Comparison of ENCODE assay signal across 8 mouse cellular contexts in genomic region chr10:34127392-34128378, GRCm38 (mm10). TPM values are rescaled to one million over a fixed set of nuclear protein-coding genes. Genes with fewer than 3 reads are reported as not detected.
DNase-seq lines count a peak whose midpoint lies in the region; ATAC-seq and TF ChIP-seq lines count a peak whose summit lies in the region.

Calhm6 (minus strand) TSS chr10:34127984.

- no peaks in the 10 kb centered on the region for H3K36me3 ChIP-seq in erythroblast, embryonic 14.5 days (ENCODE audit: control insufficient read depth)
- no peaks in the 10 kb centered on the region for H3K36me3 ChIP-seq in embryonic facial prominence, embryonic 15.5 days
- no peaks in the 10 kb centered on the region for H3K36me3 ChIP-seq in heart, postnatal 0 days (replicated peaks; ENCODE audit: control insufficient read depth, insufficient read depth, low read length)
- H3K36me3 ChIP-seq in liver, embryonic 15.5 days (replicated peaks): no peaks in the 10 kb centered on the region
- no peaks in the 10 kb centered on the region for H3K36me3 ChIP-seq in stomach, embryonic 16.5 days (ENCODE audit: control insufficient read depth, insufficient read depth, low read length)

- no peaks in the 10 kb centered on the region for H3K4me1 ChIP-seq in erythroblast, embryonic 14.5 days (ENCODE audit: control insufficient read depth)
- H3K4me1 ChIP-seq in embryonic facial prominence, embryonic 15.5 days: peaks cover 9% of the 10 kb centered on the region; the same call in 1 of the 2 replicates
- 0 out of 2 replicates have a peak, but pooled peaks cover 7% of the 10 kb centered on the region for H3K4me1 ChIP-seq in heart, postnatal 0 days (ENCODE audit: control insufficient read depth, insufficient read depth)
- peaks cover 2% of the 10 kb centered on the region; the same call in 1 of the 2 replicates for H3K4me1 ChIP-seq in liver, embryonic 15.5 days (replicated peaks)
- no peaks in the 10 kb centered on the region for H3K4me1 ChIP-seq in stomach, embryonic 16.5 days (ENCODE audit: control insufficient read depth, insufficient read depth, low read length)

- 20% methylated on average over 39 of the region's 44 CpGs for WGBS in embryonic facial prominence, embryonic 15.5 days
- 15% methylated on average over 44 of the region's 44 CpGs for WGBS in heart, postnatal 0 days
- 18% methylated on average over 44 of the region's 44 CpGs for WGBS in liver, embryonic 15.5 days (ENCODE audit: insufficient replicate concordance)
- WGBS in stomach, embryonic 16.5 days: 12% methylated on average over 44 of the region's 44 CpGs

- no peak for TF ChIP-seq EP300 in heart, postnatal 0 days (IDR thresholded peaks at IDR 0.05; ENCODE audit: low read depth)

- H3K4me3 ChIP-seq in erythroblast, embryonic 14.5 days (replicated peaks): peak within 1 kb of the TSS; percentile 22
- H3K4me3 ChIP-seq in embryonic facial prominence, embryonic 15.5 days (replicated peaks): peak within 1 kb of the TSS; percentile 53
- H3K4me3 ChIP-seq in heart, postnatal 0 days (ENCODE audit: low read depth, low read length): peak within 1 kb of the TSS; percentile 56
- peak within 1 kb of the TSS; percentile 52 for H3K4me3 ChIP-seq in liver, embryonic 15.5 days (replicated peaks)
- H3K4me3 ChIP-seq in stomach, embryonic 16.5 days (replicated peaks; ENCODE audit: low read length): peak within 1 kb of the TSS; percentile 54

- H3K4me2 ChIP-seq in embryonic facial prominence, embryonic 15.5 days (replicated peaks): peak within 1 kb of the TSS; percentile 85
- peak within 1 kb of the TSS; percentile 81 for H3K4me2 ChIP-seq in heart, postnatal 0 days (ENCODE audit: low read depth, low read length)
- peak within 1 kb of the TSS; percentile 66 for H3K4me2 ChIP-seq in liver, embryonic 15.5 days
- peak within 1 kb of the TSS; percentile 85 for H3K4me2 ChIP-seq in stomach, embryonic 16.5 days (ENCODE audit: low read depth, low read length)

- H3K9ac ChIP-seq in embryonic facial prominence, embryonic 15.5 days: peak within 1 kb of the TSS; percentile 21
- H3K9ac ChIP-seq in heart, postnatal 0 days (replicated peaks; ENCODE audit: low read depth, low read length): peak within 1 kb of the TSS; percentile 42; the same call in 1 of the 2 replicates
- no peak within 1 kb of the TSS for H3K9ac ChIP-seq in liver, embryonic 15.5 days
- peak within 1 kb of the TSS; percentile 71 for H3K9ac ChIP-seq in stomach, embryonic 16.5 days (ENCODE audit: low read length)

- TF ChIP-seq CTCF in heart, postnatal 0 days (IDR thresholded peaks at IDR 0.05; ENCODE audit: low read depth): no peak

- no peak for ATAC-seq in erythroblast, adult 5-6 weeks (replicated peaks; ENCODE audit: low FRiP score, poor library complexity, severe bottlenecking)
- ATAC-seq in embryonic facial prominence, embryonic 15.5 days (ENCODE audit: insufficient number of reproducible peaks, low FRiP score, low TSS enrichment, low read depth): peak; percentile 65
- ATAC-seq in heart, postnatal 0 days (ENCODE audit: insufficient read depth, low read depth): peak; percentile 44
- ATAC-seq in liver, embryonic 15.5 days (ENCODE audit: insufficient read depth): no peak
- peak; percentile 71; the same call in 1 of the 2 replicates for ATAC-seq in stomach, embryonic 16.5 days (ENCODE audit: insufficient read depth, low FRiP score)

- no peaks in the 10 kb centered on the region for H3K9me3 ChIP-seq in erythroblast, embryonic 14.5 days (ENCODE audit: control insufficient read depth, low read length)
- no peaks in the 10 kb centered on the region for H3K9me3 ChIP-seq in embryonic facial prominence, embryonic 15.5 days (replicated peaks)
- no peaks in the 10 kb centered on the region for H3K9me3 ChIP-seq in heart, postnatal 0 days (replicated peaks; ENCODE audit: control insufficient read depth, low read length)
- H3K9me3 ChIP-seq in liver, embryonic 15.5 days (replicated peaks): no peaks in the 10 kb centered on the region
- no peaks in the 10 kb centered on the region for H3K9me3 ChIP-seq in stomach, embryonic 16.5 days (replicated peaks; ENCODE audit: control insufficient read depth, low read length)

- peaks cover 5% of the 10 kb centered on the region for H3K27me3 ChIP-seq in erythroblast, embryonic 14.5 days (ENCODE audit: control insufficient read depth)
- no peaks in the 10 kb centered on the region for H3K27me3 ChIP-seq in embryonic facial prominence, embryonic 15.5 days
- H3K27me3 ChIP-seq in heart, postnatal 0 days (ENCODE audit: control insufficient read depth, insufficient read depth, low read length): no peaks in the 10 kb centered on the region
- peaks cover 4% of the 10 kb centered on the region; the same call in 1 of the 2 replicates for H3K27me3 ChIP-seq in liver, embryonic 15.5 days
- H3K27me3 ChIP-seq in stomach, embryonic 16.5 days (ENCODE audit: control insufficient read depth, insufficient read depth, low read length): no peaks in the 10 kb centered on the region

- no peak for DNase-seq in heart, postnatal 0 days (ENCODE audit: low spot score)
- peak; percentile 25 to 59 for DNase-seq in kidney, postnatal 25 days
- DNase-seq in neural tube, embryonic 10.5 days (ENCODE audit: extremely low spot score, low spot score): peak; percentile 57

- H3K27ac ChIP-seq in embryonic facial prominence, embryonic 15.5 days (replicated peaks): no peak within 1 kb of the TSS
- no peak within 1 kb of the TSS for H3K27ac ChIP-seq in heart, postnatal 0 days (ENCODE audit: low read depth)
- no peak within 1 kb of the TSS for H3K27ac ChIP-seq in liver, embryonic 15.5 days (replicated peaks)
- H3K27ac ChIP-seq in stomach, embryonic 16.5 days (ENCODE audit: low read length): no peak within 1 kb of the TSS

RNA-seq across cellular contexts. Expression of gene Calhm6, which starts in this region (rescaled TPM):
- polyA plus RNA-seq in erythroblast, embryonic 14.5 days (2012): 0.05 TPM in 1 of 2 replicates, not detected in the other
- total RNA-seq in erythroblast, adult 5-6 weeks (2015; ENCODE audit: low replicate concordance): not detected in 2 replicates
- total RNA-seq in erythroblast, adult 5-6 weeks (2017; ENCODE audit: low replicate concordance): 0.84 and 0.85 TPM in 2 replicates
- polyA plus RNA-seq in embryonic facial prominence, embryonic 15.5 days (2015; fragmentation: Nextera tagmentation; extraction: Ambion mirVana): 1.4 and 1.9 TPM in 2 replicates
- total RNA-seq in heart, postnatal 0 days (2014; rRNA removed; ENCODE audit: low replicate concordance): 0.70 TPM in 1 of 2 replicates, not detected in the other
- 0.41 and 0.49 TPM in 2 replicates for polyA plus RNA-seq in heart, postnatal 0 days (2015; fragmentation: Nextera tagmentation; extraction: Ambion mirVana)
- polyA plus RNA-seq in liver, embryonic 15.5 days (2015; fragmentation: Nextera tagmentation; extraction: Ambion mirVana): 1.8 and 2.1 TPM in 2 replicates
- 1.2 and 1.3 TPM in 2 replicates for polyA plus RNA-seq in stomach, embryonic 16.5 days (2015; fragmentation: Nextera tagmentation; extraction: Ambion mirVana)

Comparison
In these comparisons a context has a peak if more than half of its experiments do, and no peak if none do; other contexts are left out.
1. Peak in ATAC-seq, H3K4me3 ChIP-seq, H3K9ac ChIP-seq and H3K4me2 ChIP-seq in heart, postnatal 0 days; RNA of the gene not detected or under 1 TPM.
2. ATAC-seq: peak in embryonic facial prominence, embryonic 15.5 days (single experiment) and stomach, embryonic 16.5 days (single experiment); none in erythroblast, adult 5-6 weeks (single experiment) and liver, embryonic 15.5 days (single experiment).
3. Peak in every context shown above with its lines, with median percentiles within 50 percentile points of each other: H3K4me3 ChIP-seq and H3K4me2 ChIP-seq.